In genomic region chr5:34760850-34761508, GRCm38 (mm10) we compare ENCODE assay signal across 8 mouse cellular contexts. TPM values are rescaled to one million over a fixed set of nuclear protein-coding genes. Genes with fewer than 3 reads are reported as not detected.
DNase-seq lines count a peak whose midpoint lies in the region; ATAC-seq lines count a peak whose summit lies in the region.

No protein-coding gene starts in this region.

- no peaks in the 10 kb centered on the region for H3K9me3 ChIP-seq in embryonic facial prominence, embryonic 15.5 days (replicated peaks)
- H3K9me3 ChIP-seq in intestine, embryonic 15.5 days = no peaks in the 10 kb centered on the region
- H3K9me3 ChIP-seq in megakaryocyte, embryonic 14.5 days = no peaks in the 10 kb centered on the region

- H3K27me3 ChIP-seq in embryonic facial prominence, embryonic 15.5 days = no peaks in the 10 kb centered on the region
- H3K27me3 ChIP-seq in intestine, embryonic 15.5 days (replicated peaks) = no peaks in the 10 kb centered on the region
- peaks cover 5% of the 10 kb centered on the region for H3K27me3 ChIP-seq in megakaryocyte, embryonic 14.5 days (replicated peaks)

- H3K4me1 ChIP-seq in embryonic facial prominence, embryonic 15.5 days = peaks cover 15% of the 10 kb centered on the region
- peaks cover 6% of the 10 kb centered on the region for H3K4me1 ChIP-seq in intestine, embryonic 15.5 days (replicated peaks)
- H3K4me1 ChIP-seq in megakaryocyte, embryonic 14.5 days = peaks cover 31% of the 10 kb centered on the region

- peak; percentile 58 for ATAC-seq in frontal cortex, adult (ENCODE audit: low TSS enrichment)
- ATAC-seq in embryonic facial prominence, embryonic 15.5 days (ENCODE audit: insufficient number of reproducible peaks, low FRiP score, low TSS enrichment, low read depth) = peak; percentile 2; the same call in 1 of the 2 replicates
- ATAC-seq in intestine, embryonic 15.5 days = peak; percentile 63

- peak overlapping the region; percentile 80 for H3K4me2 ChIP-seq in embryonic facial prominence, embryonic 15.5 days (replicated peaks)
- H3K4me2 ChIP-seq in intestine, embryonic 15.5 days (replicated peaks) = peak overlapping the region; percentile 81

- H3K4me3 ChIP-seq in embryonic facial prominence, embryonic 15.5 days (replicated peaks) = peak overlapping the region; percentile 83
- H3K4me3 ChIP-seq in intestine, embryonic 15.5 days (replicated peaks) = peak overlapping the region; percentile 99
- H3K4me3 ChIP-seq in megakaryocyte, embryonic 14.5 days (replicated peaks) = peak overlapping the region; percentile 93

- peak overlapping the region; percentile 92 for H3K27ac ChIP-seq in embryonic facial prominence, embryonic 15.5 days (replicated peaks)
- peak overlapping the region; percentile 41 for H3K27ac ChIP-seq in intestine, embryonic 15.5 days

- no peak for DNase-seq in frontal cortex, postnatal 36 days (ENCODE audit: low spot score in 2 of 2)
- DNase-seq in right cerebral cortex, postnatal 10 days (ENCODE audit: low spot score in 2 of 2) = peak; percentile 48 to 58
- DNase-seq in right cerebral cortex, postnatal 36 days (ENCODE audit: low spot score in 2 of 2) = no peak
- DNase-seq in adipocyte (ENCODE audit: low spot score) = no peak

- peak overlapping the region; percentile 80 for H3K9ac ChIP-seq in embryonic facial prominence, embryonic 15.5 days
- H3K9ac ChIP-seq in intestine, embryonic 15.5 days = peak overlapping the region; percentile 52

- no peaks in the 10 kb centered on the region for H3K36me3 ChIP-seq in embryonic facial prominence, embryonic 15.5 days
- no peaks in the 10 kb centered on the region for H3K36me3 ChIP-seq in intestine, embryonic 15.5 days
- H3K36me3 ChIP-seq in megakaryocyte, embryonic 14.5 days (replicated peaks; ENCODE audit: low read length) = no peaks in the 10 kb centered on the region

- WGBS in embryonic facial prominence, embryonic 15.5 days = under 1% methylated on average over 19 of the region's 19 CpGs
- WGBS in intestine, embryonic 15.5 days = under 1% methylated on average over 19 of the region's 19 CpGs

RNA-seq across cellular contexts. Expression of gene Htt, which starts 0.6 kb away (rescaled TPM):
- 11.8 and 12.7 TPM in 2 replicates for polyA plus RNA-seq in embryonic facial prominence, embryonic 15.5 days (2015; fragmentation: Nextera tagmentation; extraction: Ambion mirVana)
- 8.7 and 10.8 TPM in 2 replicates for polyA plus RNA-seq in intestine, embryonic 15.5 days (2015; fragmentation: Nextera tagmentation; extraction: Ambion mirVana)
- polyA plus RNA-seq in megakaryocyte, embryonic 14.5 days (2012; ENCODE audit: insufficient read depth, low replicate concordance) = 0.64 and 1.7 TPM in 2 replicates

Comparison
In these comparisons a context has a peak if more than half of its experiments do, and no peak if none do; other contexts are left out.
1. DNase-seq: peak in right cerebral cortex, postnatal 10 days (2 of 2); none in frontal cortex, postnatal 36 days (0 of 2), right cerebral cortex, postnatal 36 days (0 of 2) and adipocyte (single experiment).
2. ATAC-seq: peak in every context shown above with its lines; median percentile 63 in intestine, embryonic 15.5 days; 58 in frontal cortex, adult; 2 in embryonic facial prominence, embryonic 15.5 days.
3. Peak in every context shown above with its lines, with median percentiles within 50 percentile points of each other: H3K4me3 ChIP-seq.